Mouse (Mus musculus) heart, adult 2 months (tissue): Measurements from ENCODE around the gene Tsfm. TPM values are rescaled to one million over a fixed set of nuclear protein-coding genes. Genes with fewer than 3 reads are reported as not detected.
A peak's percentile ranks its signal among the peaks of the same experiment; 100 is the strongest.

Experiments used
- DNase-seq, 2 experiments: peaks; one replicate each; pipeline ENCODE4 v3.0.0; 2021
- H3K27ac ChIP-seq: fragments of 200-600 bp; 2 replicates; pipeline ENCODE4 v1.8.1; 2022
- H3K27me3 ChIP-seq: fragments of 200-500 bp; 2 replicates; pipeline ENCODE4 v1.6.1; 2012; ENCODE audit warnings: mild to moderate bottlenecking, low read length, inconsistent platforms, mixed read lengths; ENCODE audit not compliant: control insufficient read depth, insufficient read depth
- H3K36me3 ChIP-seq: fragments of 200-500 bp; 2 replicates; pipeline ENCODE4 v1.6.1; 2012; ENCODE audit warnings: low read length, inconsistent platforms; ENCODE audit not compliant: control insufficient read depth, insufficient read depth
- H3K4me1 ChIP-seq: fragments of 200-500 bp; 2 replicates; pipeline ENCODE4 v1.6.1; 2011; ENCODE audit warnings: low read length; ENCODE audit not compliant: control insufficient read depth, insufficient read depth
- H3K4me3 ChIP-seq: fragments of 200-600 bp; 2 replicates; pipeline ENCODE4 v1.8.1; 2022
- H3K79me2 ChIP-seq: fragments of 200-500 bp; replicated peaks from 2 replicates; pipeline ENCODE4 v1.6.1; 2012; ENCODE audit warnings: mild to moderate bottlenecking, inconsistent platforms, low read length, moderate library complexity, mixed read lengths; ENCODE audit not compliant: control insufficient read depth, insufficient read depth
- H3K9ac ChIP-seq: fragments of 200-500 bp; 2 replicates; pipeline ENCODE4 v1.6.1; 2012; ENCODE audit warnings: low read depth, mild to moderate bottlenecking, control low read depth, inconsistent platforms, low read length, mixed read lengths
- CTCF ChIP-seq: fragments of 200-600 bp; IDR thresholded peaks from 2 replicates; pipeline ENCODE4 v1.8.1; 2022; ENCODE audit warnings: antibody characterized with exemption, mild to moderate bottlenecking, moderate library complexity
- EP300 ChIP-seq: fragments of 200-500 bp; IDR thresholded peaks from 2 replicates; pipeline ENCODE4 v1.6.1; 2011; ENCODE audit warnings: low read depth, low read length, control low read depth; ENCODE audit not compliant: insufficient read depth
- POLR2A ChIP-seq: fragments of 200-500 bp; IDR thresholded peaks from 2 replicates; pipeline ENCODE4 v1.6.1; 2011; ENCODE audit warnings: mild to moderate bottlenecking, low read depth, low read length, control low read depth; ENCODE audit not compliant: insufficient read depth
- WGBS: fragments of 180-500 bp; shearing (Covaris S2); methylation state at CpG from one replicate; pipeline ENCODE4 v1.1.7; 2018; 5-methylcytosine and 5-hydroxymethylcytosine counted together
- intact Hi-C: fragments of 180-260 bp; cut with DNase I; formaldehyde crosslinking; loops from one replicate; pipeline ENCODE4 v1.15.1; 2025
- polyA plus RNA-seq: library from polyadenylated mRNA; depleted of rRNA; stranded (reverse); fragments of >200 nt; gene quantifications from 2 replicates; pipeline ENCODE4 v1.2.3, GENCODE M21; 2012
- total RNA-seq, 2 experiments: library from RNA; stranded (reverse); gene quantifications; 2 replicates each; pipeline ENCODE4 v1.2.3; 2021

Gene Tsfm
- total and polyA plus RNA-seq, 3 experiments = 40.0 to 58.7 (median 50.8) TPM

- WGBS = 71% methylated on average over 5 of the region's 5 CpGs
- no peak overlapping the region for H3K4me3 ChIP-seq
Observed at GRCm38 (mm10) chr10:127061085-127061484, 30.4 kb upstream of the Tsfm start.

GRCm38 (mm10) chr10:127059968-127060916 is 29.6 kb upstream of the Tsfm start, which contains the start of gene March9:
TSS of gene March9 (minus strand) at chr10:127060184.
- H3K4me1 ChIP-seq = peaks cover 6% of the 10 kb centered on the region
- 3% methylated on average over 43 of the region's 72 CpGs for WGBS
- H3K27ac ChIP-seq = no peak within 1 kb of the TSS
- peak; percentile 64 to 74 for DNase-seq
- TF ChIP-seq EP300 = no peak
- TF ChIP-seq POLR2A = no peak
- TF ChIP-seq CTCF = no peak
- H3K4me3 ChIP-seq = peak within 1 kb of the TSS; percentile 66
- intact Hi-C loops = loop anchor here (10.0 kb wide), 1 partner anchor 1685 kb away; the partner anchor contains the start of genes Dgka and Pym1
- H3K36me3 ChIP-seq = no peaks in the 10 kb centered on the region
- no peaks in the 10 kb centered on the region for H3K79me2 ChIP-seq
- no peaks in the 10 kb centered on the region for H3K27me3 ChIP-seq
- H3K9ac ChIP-seq = peak within 1 kb of the TSS; percentile 72

More at GRCm38 (mm10) chr10:127061085-127061484, 30.4 kb upstream of the Tsfm start:
- intact Hi-C loops = loop anchor here (10.0 kb wide), 1 partner anchor 1684 kb away; the partner anchor contains the start of genes Dgka and Pym1
- Histone ChIP-seq H3K4me1 (peaks cover 6% of the 10 kb centered on the region), H3K27me3 (no peaks in the 10 kb centered on the region), H3K36me3 (no peaks in the 10 kb centered on the region), H3K27ac (no peak overlapping the region), H3K9ac (no peak overlapping the region), H3K79me2 (no peaks in the 10 kb centered on the region)
- no peak for DNase-seq
- TF ChIP-seq POLR2A (no peak), EP300 (no peak)

- peak overlapping the region; percentile 72 for H3K9ac ChIP-seq
- no peak for DNase-seq
- TF ChIP-seq POLR2A (no peak), CTCF (no peak), EP300 (no peak)
- peak overlapping the region; percentile 66 for H3K4me3 ChIP-seq
- no peaks in the 10 kb centered on the region for H3K27me3 ChIP-seq
- 1% methylated on average over 73 of the region's 92 CpGs for WGBS
- H3K79me2 ChIP-seq = no peaks in the 10 kb centered on the region
- H3K4me1 ChIP-seq = peaks cover 5% of the 10 kb centered on the region
- no peaks in the 10 kb centered on the region for H3K36me3 ChIP-seq
- intact Hi-C loops = no loop called here
- no peak overlapping the region for H3K27ac ChIP-seq
Observed at GRCm38 (mm10) chr10:127059174-127059967, 28.7 kb upstream of the Tsfm start.

- peaks cover 4% of the 10 kb centered on the region; the same call in 1 of the 2 replicates for H3K4me1 ChIP-seq
- H3K4me3 ChIP-seq = peak overlapping the region; percentile 66; the same call in 1 of the 2 replicates
- H3K36me3 ChIP-seq = no peaks in the 10 kb centered on the region
- H3K27ac ChIP-seq = no peak overlapping the region
- no peaks in the 10 kb centered on the region for H3K79me2 ChIP-seq
- no peak overlapping the region for H3K9ac ChIP-seq
- no peaks in the 10 kb centered on the region for H3K27me3 ChIP-seq
- DNase-seq = no peak
- WGBS = 11% methylated on average over 8 of the region's 8 CpGs
- TF ChIP-seq CTCF = no peak
- no peak for TF ChIP-seq EP300
- TF ChIP-seq POLR2A = no peak
- intact Hi-C loops = no loop called here
Observed at GRCm38 (mm10) chr10:127058708-127059107, 28.1 kb upstream of the Tsfm start.

- peaks cover 4% of the 10 kb centered on the region; the same call in 1 of the 2 replicates for H3K4me1 ChIP-seq
- intact Hi-C loops = no loop called here
- WGBS = 11% methylated on average over 9 of the region's 9 CpGs
- H3K9ac ChIP-seq = no peak overlapping the region
- H3K4me3 ChIP-seq = no peak overlapping the region
- H3K79me2 ChIP-seq = no peaks in the 10 kb centered on the region
- TF ChIP-seq EP300 (no peak), CTCF (peak; percentile 98), POLR2A (no peak)
- peak; percentile 73 to 81 for DNase-seq
- no peaks in the 10 kb centered on the region for H3K27me3 ChIP-seq
- no peak overlapping the region for H3K27ac ChIP-seq
- H3K36me3 ChIP-seq = no peaks in the 10 kb centered on the region
Observed at GRCm38 (mm10) chr10:127058161-127058560, 27.5 kb upstream of the Tsfm start.
